ENCODE assay signal across 24 mouse cellular contexts in genomic region chr6:39316089-39316488, GRCm38 (mm10).
DNase-seq lines count a peak whose midpoint lies in the region; ATAC-seq and TF ChIP-seq lines count a peak whose summit lies in the region.
"Had no signal": no experiment of that assay in that cellular context is flagged by ENCODE, and none has a peak within 500 bp of the region (broad histone marks: within the 10 kb centered on the region; RNA-seq: fewer than 3 reads in every experiment).

No protein-coding gene starts in this region.

- TF ChIP-seq POLR2A in spleen, adult 2 months (IDR thresholded peaks at IDR 0.05; ENCODE audit: low read depth, low read length) = no peak

- WGBS in spleen, adult 2 months = 17% methylated on average over 6 of the region's 6 CpGs
- 84% methylated on average over 5 of the region's 6 CpGs for WGBS in forebrain, embryonic 14.5 days
- WGBS in forebrain, embryonic 10.5 days = 90% methylated on average over 6 of the region's 6 CpGs

- H3K27ac ChIP-seq in spleen, adult 2 months (ENCODE audit: insufficient read depth, low read length) = peak overlapping the region; percentile 100
- no peak overlapping the region for H3K27ac ChIP-seq in forebrain, embryonic 14.5 days (ENCODE audit: low read depth, low read length)
- no peak overlapping the region for H3K27ac ChIP-seq in forebrain, embryonic 10.5 days
- H3K27ac ChIP-seq: embryonic facial prominence, embryonic 13.5 days; limb, embryonic 12.5 days; liver, embryonic 13.5 days; lung, embryonic 15.5 days; midbrain, embryonic 10.5 days; neural tube, embryonic 13.5 days had no signal

- H3K9ac ChIP-seq in forebrain, embryonic 14.5 days (ENCODE audit: low read length) = no peak overlapping the region
- H3K9ac ChIP-seq: embryonic facial prominence, embryonic 13.5 days; limb, embryonic 12.5 days; liver, embryonic 13.5 days; lung, embryonic 15.5 days; neural tube, embryonic 13.5 days had no signal

- peaks cover 22% of the 10 kb centered on the region; the same call in 1 of the 2 replicates for H3K4me1 ChIP-seq in spleen, adult 2 months (ENCODE audit: control insufficient read depth, insufficient read depth, insufficient read length)
- H3K4me1 ChIP-seq in forebrain, embryonic 14.5 days (ENCODE audit: control insufficient read depth, insufficient read depth, low read length) = peaks cover 3% of the 10 kb centered on the region; the same call in 1 of the 2 replicates
- H3K4me1 ChIP-seq in forebrain, embryonic 10.5 days = no peaks in the 10 kb centered on the region
- H3K4me1 ChIP-seq: limb, embryonic 12.5 days; liver, embryonic 13.5 days; lung, embryonic 15.5 days; midbrain, embryonic 10.5 days; neural tube, embryonic 13.5 days had no signal

- no peaks in the 10 kb centered on the region for H3K36me3 ChIP-seq in spleen, adult 2 months (ENCODE audit: control insufficient read depth, insufficient read depth, low read length)
- H3K36me3 ChIP-seq in forebrain, embryonic 14.5 days (ENCODE audit: control insufficient read depth, insufficient read depth, low read length) = no peaks in the 10 kb centered on the region
- H3K36me3 ChIP-seq in forebrain, embryonic 10.5 days (replicated peaks) = 0 out of 2 replicates have a peak, but pooled peaks cover 3% of the 10 kb centered on the region
- H3K36me3 ChIP-seq: embryonic facial prominence, embryonic 13.5 days; limb, embryonic 12.5 days; liver, embryonic 13.5 days; lung, embryonic 15.5 days; midbrain, embryonic 10.5 days; neural tube, embryonic 13.5 days had no signal

- TF ChIP-seq CTCF in spleen, adult 2 months (IDR thresholded peaks at IDR 0.05; ENCODE audit: extremely low read depth, insufficient read depth, insufficient read length, insufficient replicate concordance) = no peak

- peak; percentile 64 to 81 for DNase-seq in spleen, adult 2 months (ENCODE audit: low read depth in 1 of 2, low spot score in 2 of 2)
- DNase-seq in spleen, postnatal 4 days (ENCODE audit: low spot score in 2 of 2) = no peak
- peak; percentile 82 for DNase-seq in T-cell, adult 2 months (ENCODE audit: low spot score)
- DNase-seq in forebrain, embryonic 14.5 days (ENCODE audit: low spot score) = no peak
- DNase-seq in forebrain, embryonic 10.5 days (ENCODE audit: extremely low spot score, low spot score) = no peak
- no peak for DNase-seq in heart, adult 11 months
- DNase-seq: adrenal gland, postnatal 25 days; cerebellum, adult 8-10 months; gastrocnemius, postnatal 36 days; heart, postnatal 14 days; kidney, adult 8-10 months; kidney, postnatal 4 days; liver, embryonic 13.5 days; thymus, postnatal 36 days had no signal

- no peak overlapping the region for H3K4me3 ChIP-seq in spleen, adult 2 months (ENCODE audit: extremely low read depth, insufficient read depth, insufficient read length)
- no peak overlapping the region for H3K4me3 ChIP-seq in forebrain, embryonic 14.5 days (ENCODE audit: low read depth, low read length)
- H3K4me3 ChIP-seq in forebrain, embryonic 10.5 days = no peak overlapping the region
- H3K4me3 ChIP-seq: embryonic facial prominence, embryonic 13.5 days; limb, embryonic 12.5 days; liver, embryonic 13.5 days; lung, embryonic 15.5 days; midbrain, embryonic 10.5 days; neural tube, embryonic 13.5 days had no signal

- no peaks in the 10 kb centered on the region for H3K27me3 ChIP-seq in spleen, adult 2 months (ENCODE audit: control insufficient read depth, insufficient read depth, low read length)
- H3K27me3 ChIP-seq in forebrain, embryonic 14.5 days (replicated peaks; ENCODE audit: control insufficient read depth, insufficient read depth, low read length) = no peaks in the 10 kb centered on the region
- no peaks in the 10 kb centered on the region for H3K27me3 ChIP-seq in forebrain, embryonic 10.5 days (ENCODE audit: poor library complexity, severe bottlenecking)
- H3K27me3 ChIP-seq: CH12.LX; embryonic facial prominence, embryonic 13.5 days; limb, embryonic 12.5 days; liver, embryonic 13.5 days; lung, embryonic 15.5 days; neural tube, embryonic 13.5 days had no signal

- H3K9me3 ChIP-seq in forebrain, embryonic 14.5 days (replicated peaks; ENCODE audit: control insufficient read depth, low read length) = no peaks in the 10 kb centered on the region
- H3K9me3 ChIP-seq in forebrain, embryonic 10.5 days = no peaks in the 10 kb centered on the region
- H3K9me3 ChIP-seq: embryonic facial prominence, embryonic 13.5 days; limb, embryonic 12.5 days; liver, embryonic 13.5 days; lung, embryonic 15.5 days; midbrain, embryonic 10.5 days; neural tube, embryonic 13.5 days had no signal

- peak; percentile 86 for ATAC-seq in megakaryocyte, adult 5-6 weeks (ENCODE audit: poor library complexity, severe bottlenecking)
- ATAC-seq in forebrain, embryonic 14.5 days = no peak
- ATAC-seq in megakaryocyte-erythroid progenitor cell, adult 5-6 weeks (replicated peaks; ENCODE audit: low FRiP score, low TSS enrichment, poor library complexity, severe bottlenecking) = no peak
- ATAC-seq: hindbrain, embryonic 16.5 days had no signal

- no peak overlapping the region for H3K4me2 ChIP-seq in forebrain, embryonic 14.5 days (ENCODE audit: low read length)
- H3K4me2 ChIP-seq: embryonic facial prominence, embryonic 13.5 days; heart, embryonic 11.5 days; limb, embryonic 12.5 days; liver, embryonic 13.5 days; lung, embryonic 15.5 days; neural tube, embryonic 13.5 days had no signal

Comparison
In these comparisons a context has a peak if more than half of its experiments do, and no peak if none do; other contexts are left out.
1. DNase-seq: peak in spleen, adult 2 months (2 of 2) and T-cell, adult 2 months (single experiment); none in spleen, postnatal 4 days (0 of 2), forebrain, embryonic 14.5 days (single experiment), forebrain, embryonic 10.5 days (single experiment) and heart, adult 11 months (single experiment).